Mouse (Mus musculus) cerebellum, adult 18-20 months (tissue): ENCODE results near the gene Haus8.
"Not testable (repeated sequence)": the region's sequence is repeated elsewhere in the genome, so short reads cannot be mapped to it uniquely, and the experiment has no call there.

Experiments
- DNase-seq, 2 experiments: peaks; one replicate each; pipeline ENCODE4 v3.0.0; 2021

The Haus8 gene

GRCm38 (mm10) chr8:71282621-71283020 is 9.9 kb upstream of the Haus8 start:
- no peak for DNase-seq

GRCm38 (mm10) chr8:71281731-71282130 is 9.0 kb upstream of the Haus8 start:
- DNase-seq: not testable (repeated sequence)

- not testable (repeated sequence) for DNase-seq
These were observed 6.7 kb upstream of the Haus8 start for GRCm38 (mm10) chr8:71279409-71279808.

- DNase-seq: no peak
These were observed 3.4 kb upstream of the Haus8 start for GRCm38 (mm10) chr8:71276166-71276565.

GRCm38 (mm10) chr8:71274478-71274877 is 1.7 kb upstream of the Haus8 start:
- DNase-seq: no peak

GRCm38 (mm10) chr8:71273151-71273510 is 397 bp upstream of the Haus8 start:
- peak; percentile 42 to 43 for DNase-seq

GRCm38 (mm10) chr8:71271630-71272029 is 1.1 kb downstream of the Haus8 start:
- no peak for DNase-seq

GRCm38 (mm10) chr8:71268286-71268685 is 4.4 kb downstream of the Haus8 start:
- DNase-seq: not testable (repeated sequence)

GRCm38 (mm10) chr8:71267690-71268089 is 5.0 kb downstream of the Haus8 start:
- no peak for DNase-seq

- no peak for DNase-seq
These were observed 11.5 kb downstream of the Haus8 start for GRCm38 (mm10) chr8:71261234-71261633.

GRCm38 (mm10) chr8:71256545-71257232 is 16.0 kb downstream of the Haus8 start:
- DNase-seq: no peak

GRCm38 (mm10) chr8:71248203-71248602 is 24.5 kb downstream of the Haus8 start:
- no peak for DNase-seq

- DNase-seq: no peak
These were observed 30.0 kb downstream of the Haus8 start for GRCm38 (mm10) chr8:71242757-71243156.

GRCm38 (mm10) chr8:71224560-71224959 is 48.2 kb downstream of the Haus8 start:
- DNase-seq: peak in 1 of 2 experiments; percentile 19

GRCm38 (mm10) chr8:71214266-71214665 is 58.5 kb downstream of the Haus8 start:
- not testable (repeated sequence) for DNase-seq

GRCm38 (mm10) chr8:71205541-71205967 is 67.2 kb downstream of the Haus8 start:
- peak; percentile 12 to 27 for DNase-seq
